Mouse (Mus musculus) cerebellum, adult 2 months (tissue): ENCODE measurements at regions not wholly inside any gene's neighbourhood (a gene's known extent, or its start where the extent isn't known, plus 50 kb on each side); places are given as distances from the start of the nearest gene placed in this dataset.

Source experiments
- DNase-seq, 2 experiments: peaks; one replicate each; pipeline ENCODE4 v3.0.0; 2021
- H3K27ac ChIP-seq: fragments of 200-500 bp; 2 replicates; pipeline ENCODE4 v1.5.1; 2012; ENCODE audit warnings: low read length, control low read depth, inconsistent platforms; ENCODE audit not compliant: insufficient read depth
- H3K27me3 ChIP-seq: fragments of 200-500 bp; 2 replicates; pipeline ENCODE4 v1.6.1; 2012; ENCODE audit warnings: inconsistent platforms, mild to moderate bottlenecking, low read length, moderate library complexity; ENCODE audit not compliant: control insufficient read depth, insufficient read depth
- H3K4me1 ChIP-seq: fragments of 200-500 bp; 2 replicates; pipeline ENCODE4 v1.6.1; 2011; ENCODE audit warnings: low read length; ENCODE audit not compliant: control insufficient read depth, insufficient read depth
- H3K4me3 ChIP-seq: fragments of 200-500 bp; replicated peaks from 2 replicates; pipeline ENCODE3; 2011; ENCODE audit warnings: mild to moderate bottlenecking, low read depth, low read length, control low read depth; ENCODE audit not compliant: insufficient read depth
- CTCF ChIP-seq: fragments of 200-500 bp; IDR thresholded peaks from 2 replicates; pipeline ENCODE4 v1.5.1; 2011; ENCODE audit warnings: low read depth, mild to moderate bottlenecking, control low read depth, low read length, moderate library complexity, borderline replicate concordance; ENCODE audit not compliant: insufficient read depth
- POLR2A ChIP-seq: fragments of 200-500 bp; IDR thresholded peaks from 2 replicates; pipeline ENCODE4 v1.6.1; 2011; ENCODE audit warnings: low read length, control low read depth, borderline replicate concordance; ENCODE audit not compliant: insufficient read depth
- WGBS: fragments of 180-500 bp; shearing (Covaris S2); methylation state at CpG from one replicate; pipeline ENCODE4 v1.1.7; 2018; 5-methylcytosine and 5-hydroxymethylcytosine counted together

- H3K4me1 ChIP-seq: no peaks in the 10 kb centered on the region
- no peaks in the 10 kb centered on the region for H3K27me3 ChIP-seq
- no peak overlapping the region for H3K27ac ChIP-seq
- no peak for TF ChIP-seq POLR2A
- H3K4me3 ChIP-seq: no peak overlapping the region
- no peak for DNase-seq
- WGBS: 78% methylated on average over 2 of the region's 2 CpGs
These were observed 385.1 kb upstream of the Mon1b start for GRCm38 (mm10) chr8:113250264-113250663.

- WGBS: 65% methylated on average over 5 of the region's 5 CpGs
- no peak for DNase-seq
- Histone ChIP-seq H3K27ac (no peak overlapping the region), H3K27me3 (no peaks in the 10 kb centered on the region), H3K4me1 (no peaks in the 10 kb centered on the region), H3K4me3 (no peak overlapping the region)
- no peak for TF ChIP-seq CTCF
- no peak for TF ChIP-seq POLR2A
These were observed 381.3 kb upstream of the Mon1b start for GRCm38 (mm10) chr8:113254076-113254475.

GRCm38 (mm10) chr8:113259477-113259876 is 375.9 kb upstream of the Mon1b start:
- Histone ChIP-seq H3K27me3 (no peaks in the 10 kb centered on the region), H3K27ac (no peak overlapping the region), H3K4me1 (no peaks in the 10 kb centered on the region), H3K4me3 (no peak overlapping the region)
- TF ChIP-seq CTCF: no peak
- TF ChIP-seq POLR2A: no peak
- WGBS: 100% methylated on average over 1 of the region's 1 CpGs
- no peak for DNase-seq

GRCm38 (mm10) chr8:113263296-113263695 is 372.1 kb upstream of the Mon1b start:
- H3K4me3 ChIP-seq: no peak overlapping the region
- 60% methylated on average over 3 of the region's 3 CpGs for WGBS
- H3K27ac ChIP-seq: no peak overlapping the region
- H3K4me1 ChIP-seq: no peaks in the 10 kb centered on the region
- H3K27me3 ChIP-seq: no peaks in the 10 kb centered on the region
- DNase-seq: no peak
- TF ChIP-seq POLR2A (no peak), CTCF (no peak)

- WGBS: 97% methylated on average over 4 of the region's 4 CpGs
- no peak overlapping the region for H3K27ac ChIP-seq
These were observed 364.1 kb upstream of the Mon1b start for GRCm38 (mm10) chr8:113271262-113271661.

GRCm38 (mm10) chr8:113300273-113300843 is 335.0 kb upstream of the Mon1b start:
- no peak overlapping the region for H3K4me3 ChIP-seq
- TF ChIP-seq CTCF: no peak
- TF ChIP-seq POLR2A: no peak
- H3K27ac ChIP-seq: no peak overlapping the region
- no peaks in the 10 kb centered on the region for H3K4me1 ChIP-seq
- 94% methylated on average over 4 of the region's 4 CpGs for WGBS
- DNase-seq: no peak
- no peaks in the 10 kb centered on the region for H3K27me3 ChIP-seq

More at GRCm38 (mm10) chr8:113271262-113271661, 364.1 kb upstream of the Mon1b start:
- Histone ChIP-seq H3K4me3 (no peak overlapping the region), H3K4me1 (no peaks in the 10 kb centered on the region), H3K27me3 (no peaks in the 10 kb centered on the region)
- TF ChIP-seq CTCF: no peak
- DNase-seq: no peak

GRCm38 (mm10) chr8:113303426-113303825 is 332.0 kb upstream of the Mon1b start:
- no peak for TF ChIP-seq POLR2A
- no peak for TF ChIP-seq CTCF
- DNase-seq: no peak
- Histone ChIP-seq H3K27me3 (no peaks in the 10 kb centered on the region), H3K27ac (no peak overlapping the region), H3K4me3 (no peak overlapping the region), H3K4me1 (no peaks in the 10 kb centered on the region)
- WGBS: 44% methylated on average over 8 of the region's 8 CpGs

GRCm38 (mm10) chr8:113317169-113317568 is 318.2 kb upstream of the Mon1b start:
- Histone ChIP-seq H3K4me1 (no peaks in the 10 kb centered on the region), H3K4me3 (no peak overlapping the region), H3K27ac (no peak overlapping the region), H3K27me3 (no peaks in the 10 kb centered on the region)
- TF ChIP-seq CTCF (no peak), POLR2A (no peak)
- no peak for DNase-seq
- WGBS: 12% methylated on average over 3 of the region's 3 CpGs
